ENCODE assay signal across 24 mouse cellular contexts in the genomic region with DNA sequence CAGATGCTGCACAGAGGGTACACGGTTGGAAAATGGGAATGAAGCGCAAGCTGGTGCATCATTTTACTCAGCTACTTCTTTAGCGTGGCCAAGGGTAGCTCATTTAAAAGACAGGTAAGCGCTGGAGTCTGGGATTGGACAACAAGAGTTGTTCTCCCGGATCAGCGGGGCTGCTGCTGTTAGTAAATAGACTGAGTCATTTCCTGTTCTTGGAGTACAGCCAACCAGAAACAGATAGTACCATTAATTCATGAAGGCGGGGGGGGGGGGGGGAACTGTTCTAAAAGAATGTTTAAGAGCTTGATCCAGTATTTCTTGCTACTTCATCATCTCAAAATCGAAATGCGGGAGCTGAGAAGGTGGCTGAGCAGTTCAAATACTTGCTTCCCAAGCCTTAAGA.
DNase-seq lines count a peak whose midpoint lies in the region; ATAC-seq lines count a peak whose summit lies in the region.
"Had no signal": no experiment of that assay in that cellular context is flagged by ENCODE, and none has a peak within 500 bp of the region (broad histone marks: within the 10 kb centered on the region; RNA-seq: fewer than 3 reads in every experiment).

No protein-coding gene starts in this region.

- no peak overlapping the region for H3K9ac ChIP-seq in kidney, embryonic 14.5 days (ENCODE audit: low read depth, low read length)
- H3K9ac ChIP-seq in midbrain, embryonic 16.5 days (ENCODE audit: low read depth, low read length), result no peak overlapping the region
- H3K9ac ChIP-seq: forebrain, postnatal 0 days; heart, embryonic 12.5 days; liver, embryonic 15.5 days had no signal

- H3K4me1 ChIP-seq in kidney, embryonic 14.5 days (ENCODE audit: control insufficient read depth, insufficient read depth, low read length), result no peaks in the 10 kb centered on the region
- H3K4me1 ChIP-seq in midbrain, embryonic 16.5 days (ENCODE audit: control insufficient read depth, insufficient read depth, low read length), result peaks cover 6% of the 10 kb centered on the region; the same call in 1 of the 2 replicates
- H3K4me1 ChIP-seq: heart, embryonic 12.5 days; liver, embryonic 15.5 days had no signal

- WGBS in kidney, embryonic 14.5 days, result 76% methylated on average over 9 of the region's 9 CpGs
- WGBS in midbrain, embryonic 16.5 days, result 85% methylated on average over 9 of the region's 9 CpGs

- H3K4me3 ChIP-seq in kidney, embryonic 14.5 days (ENCODE audit: low read length), result no peak overlapping the region
- no peak overlapping the region for H3K4me3 ChIP-seq in midbrain, embryonic 16.5 days (ENCODE audit: low read depth, low read length)
- H3K4me3 ChIP-seq: heart, embryonic 12.5 days; hindbrain, embryonic 10.5 days; layer of hippocampus, adult 2 months; limb, embryonic 10.5 days; liver, embryonic 15.5 days; midbrain, embryonic 10.5 days had no signal

- DNase-seq in adrenal gland, adult 2 months, result peak; percentile 5
- no peak for DNase-seq in adrenal gland, postnatal 10 days
- peak; percentile 22 for DNase-seq in kidney, postnatal 10 days
- DNase-seq in urinary bladder, postnatal 14 days (ENCODE audit: low spot score), result peak; percentile 46
- no peak for DNase-seq in urinary bladder, adult 2 months (ENCODE audit: low spot score)
- DNase-seq: cerebellum, adult 11 months; cerebellum, adult 9-11 months; forebrain, postnatal 0 days; gastrocnemius, postnatal 25 days; heart, adult 18-20 months; liver; thymus, adult 18-20 months; thymus, postnatal 36 days had no signal

- H3K27me3 ChIP-seq in kidney, embryonic 14.5 days (ENCODE audit: control insufficient read depth, insufficient read depth, low read length), result no peaks in the 10 kb centered on the region
- no peaks in the 10 kb centered on the region for H3K27me3 ChIP-seq in midbrain, embryonic 16.5 days (ENCODE audit: control insufficient read depth, insufficient read depth, low read depth, low read length)
- H3K27me3 ChIP-seq: heart, embryonic 12.5 days; liver, embryonic 15.5 days had no signal

- ATAC-seq in kidney, embryonic 14.5 days (ENCODE audit: low FRiP score, low TSS enrichment), result no peak
- ATAC-seq in midbrain, embryonic 16.5 days, result no peak
- ATAC-seq: forebrain, postnatal 0 days; hindbrain, postnatal 0 days; intestine, embryonic 16.5 days had no signal

- no peak overlapping the region for H3K4me2 ChIP-seq in kidney, embryonic 14.5 days (replicated peaks; ENCODE audit: low read depth, low read length)
- no peak overlapping the region for H3K4me2 ChIP-seq in midbrain, embryonic 16.5 days (ENCODE audit: low read length)
- H3K4me2 ChIP-seq: heart, embryonic 12.5 days; liver, embryonic 15.5 days had no signal

- no peaks in the 10 kb centered on the region for H3K36me3 ChIP-seq in kidney, embryonic 14.5 days (ENCODE audit: control insufficient read depth, insufficient read depth, low read length)
- H3K36me3 ChIP-seq in midbrain, embryonic 16.5 days (ENCODE audit: control insufficient read depth, insufficient read depth, low read length), result no peaks in the 10 kb centered on the region
- H3K36me3 ChIP-seq: heart, embryonic 12.5 days; hindbrain, embryonic 10.5 days; limb, embryonic 10.5 days; liver, embryonic 15.5 days; midbrain, embryonic 10.5 days had no signal

- H3K27ac ChIP-seq in kidney, embryonic 14.5 days (ENCODE audit: low read depth, low read length), result no peak overlapping the region
- no peak overlapping the region for H3K27ac ChIP-seq in midbrain, embryonic 16.5 days (ENCODE audit: low read length)
- H3K27ac ChIP-seq: hindbrain, embryonic 10.5 days; hindbrain, postnatal 0 days; layer of hippocampus, adult 2 months; limb, embryonic 10.5 days; liver, embryonic 15.5 days; macrophage; midbrain, embryonic 10.5 days had no signal

- no peaks in the 10 kb centered on the region for H3K9me3 ChIP-seq in kidney, embryonic 14.5 days (ENCODE audit: control insufficient read depth, low read length)
- H3K9me3 ChIP-seq in midbrain, embryonic 16.5 days (replicated peaks; ENCODE audit: control insufficient read depth, low read length, poor library complexity, severe bottlenecking), result no peaks in the 10 kb centered on the region
- H3K9me3 ChIP-seq: heart, embryonic 12.5 days; hindbrain, embryonic 10.5 days; limb, embryonic 10.5 days; liver, embryonic 15.5 days; midbrain, embryonic 10.5 days had no signal

Comparison
In these comparisons a context has a peak if more than half of its experiments do, and no peak if none do; other contexts are left out.
1. DNase-seq: peak in adrenal gland, adult 2 months (single experiment), kidney, postnatal 10 days (single experiment) and urinary bladder, postnatal 14 days (single experiment); none in adrenal gland, postnatal 10 days (single experiment) and urinary bladder, adult 2 months (single experiment).